Mouse (Mus musculus): ENCODE results near the gene Col5a2. TPM values are rescaled to one million over a fixed set of nuclear protein-coding genes. Genes with fewer than 3 reads are reported as not detected.
"Not testable (repeated sequence)": the region's sequence is repeated elsewhere in the genome, so short reads cannot be mapped to it uniquely, and the experiment has no call there.

Col5a2 gene
- 20.8 and 21.8 TPM in 2 replicates for polyA plus RNA-seq (2014; fragmentation: Nextera tagmentation; extraction: Ambion mirVana)

DNA sequence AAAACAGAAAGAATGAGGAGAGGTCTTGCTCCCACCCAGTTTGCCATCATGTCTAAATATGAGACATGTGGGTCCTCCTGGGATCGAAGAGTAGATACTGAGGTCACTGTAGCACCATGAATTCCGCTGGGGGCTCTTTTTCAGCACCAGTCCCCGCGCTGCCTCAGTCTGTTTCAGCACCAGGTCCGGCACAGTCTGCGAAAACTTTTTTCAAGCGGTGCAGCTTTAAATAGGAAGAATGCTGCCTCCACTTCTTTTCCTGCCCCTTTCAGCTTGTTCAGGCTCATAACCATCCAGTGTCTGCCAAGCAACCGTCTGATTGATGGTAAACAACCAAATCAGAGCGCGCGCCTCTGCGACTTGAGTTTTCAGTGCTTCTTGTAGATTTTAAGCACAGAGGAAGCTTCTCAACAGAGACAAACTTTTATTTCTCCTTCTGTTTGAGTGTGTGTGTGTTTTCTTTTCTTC lies at the start of gene Col5a2:
Col5a2 (minus strand) TSS at position 418 of the 468 bp plus-strand sequence.
- H3K36me3 ChIP-seq (ENCODE audit: control insufficient read depth, insufficient read depth, low read length), result no peaks in the 10 kb centered on the region
- 36% methylated on average over 12 of the region's 12 CpGs for WGBS
- peak within 1 kb of the TSS; percentile 16 for H3K9ac ChIP-seq (ENCODE audit: low read depth, low read length)
- ATAC-seq (ENCODE audit: low FRiP score) (peak; percentile 66), DNase-seq (ENCODE audit: low spot score) (peak; percentile 43)
- H3K9me3 ChIP-seq (ENCODE audit: control insufficient read depth, low read length), result no peaks in the 10 kb centered on the region
- peak within 1 kb of the TSS; percentile 22 for H3K4me3 ChIP-seq (ENCODE audit: low read depth, low read length)
- H3K4me1 ChIP-seq (replicated peaks; ENCODE audit: control insufficient read depth, insufficient read depth, low read length), result no peaks in the 10 kb centered on the region
- H3K4me2 ChIP-seq (replicated peaks; ENCODE audit: low read depth, low read length), result peak within 1 kb of the TSS; percentile 22
- H3K27ac ChIP-seq (ENCODE audit: low read depth, low read length), result no peak within 1 kb of the TSS
- H3K27me3 ChIP-seq (ENCODE audit: control insufficient read depth, insufficient read depth, low read length), result no peaks in the 10 kb centered on the region

DNA sequence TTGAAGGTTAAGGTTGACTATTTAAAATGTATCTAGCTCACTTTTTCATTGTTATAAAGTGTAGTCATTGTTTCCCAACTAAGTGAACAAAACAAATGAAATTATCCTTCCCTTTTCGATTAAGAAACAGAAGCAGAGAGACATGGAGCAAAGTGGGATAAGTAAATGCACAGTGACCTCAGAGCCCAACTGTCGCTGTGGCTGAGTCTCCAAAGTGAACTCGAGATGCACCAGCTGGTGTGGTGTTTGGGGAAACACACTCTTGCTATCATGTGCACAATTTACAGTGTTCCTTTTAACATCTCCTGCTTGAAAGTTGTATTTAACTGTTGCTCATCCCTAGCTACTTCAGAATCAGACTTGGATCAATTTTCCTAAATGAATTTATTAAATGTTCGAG lies 47.4 kb upstream of the Col5a2 start:
- Histone ChIP-seq H3K4me1 (replicated peaks; ENCODE audit: control insufficient read depth, insufficient read depth, low read length) (no peaks in the 10 kb centered on the region), H3K9ac (ENCODE audit: low read depth, low read length) (no peak overlapping the region), H3K9me3 (ENCODE audit: control insufficient read depth, low read length) (no peaks in the 10 kb centered on the region), H3K4me3 (ENCODE audit: low read depth, low read length) (no peak overlapping the region), H3K36me3 (ENCODE audit: control insufficient read depth, insufficient read depth, low read length) (no peaks in the 10 kb centered on the region), H3K27ac (ENCODE audit: low read depth, low read length) (no peak overlapping the region), H3K4me2 (replicated peaks; ENCODE audit: low read depth, low read length) (no peak overlapping the region), H3K27me3 (ENCODE audit: control insufficient read depth, insufficient read depth, low read length) (no peaks in the 10 kb centered on the region)
- ATAC-seq (ENCODE audit: low FRiP score) (no peak), DNase-seq (ENCODE audit: low spot score) (no peak)
- 85% methylated on average over 4 of the region's 4 CpGs for WGBS

DNA sequence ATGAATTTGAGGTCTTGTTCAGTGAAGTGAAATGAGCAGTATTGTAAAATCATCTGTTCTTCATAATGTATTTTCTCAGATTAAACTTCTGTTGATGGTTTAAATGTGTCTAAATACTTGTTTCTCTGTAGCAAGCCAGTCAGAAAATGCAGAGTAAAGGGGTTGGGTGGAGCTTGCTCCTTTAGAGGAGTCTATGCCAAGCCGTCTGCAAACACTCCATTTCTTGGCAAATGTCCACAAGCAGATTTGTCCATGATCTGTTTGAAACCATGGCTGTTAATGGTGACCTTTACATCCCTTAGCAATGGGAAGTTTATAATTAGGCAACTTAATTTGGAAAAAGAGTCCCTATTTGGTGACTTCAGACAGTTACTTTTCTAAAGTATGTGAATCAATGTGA lies 38.8 kb upstream of the Col5a2 start:
- no peaks in the 10 kb centered on the region for H3K27me3 ChIP-seq (ENCODE audit: control insufficient read depth, insufficient read depth, low read length)
- H3K4me1 ChIP-seq (replicated peaks; ENCODE audit: control insufficient read depth, insufficient read depth, low read length), result no peaks in the 10 kb centered on the region
- DNase-seq (ENCODE audit: low spot score) (no peak), ATAC-seq (ENCODE audit: low FRiP score) (no peak)
- no peak overlapping the region for H3K9ac ChIP-seq (ENCODE audit: low read depth, low read length)
- no peak overlapping the region for H3K4me2 ChIP-seq (replicated peaks; ENCODE audit: low read depth, low read length)
- H3K27ac ChIP-seq (ENCODE audit: low read depth, low read length), result no peak overlapping the region
- no peak overlapping the region for H3K4me3 ChIP-seq (ENCODE audit: low read depth, low read length)
- WGBS, result 76% methylated on average over 1 of the region's 1 CpGs
- no peaks in the 10 kb centered on the region for H3K36me3 ChIP-seq (ENCODE audit: control insufficient read depth, insufficient read depth, low read length)
- no peaks in the 10 kb centered on the region for H3K9me3 ChIP-seq (ENCODE audit: control insufficient read depth, low read length)

DNA sequence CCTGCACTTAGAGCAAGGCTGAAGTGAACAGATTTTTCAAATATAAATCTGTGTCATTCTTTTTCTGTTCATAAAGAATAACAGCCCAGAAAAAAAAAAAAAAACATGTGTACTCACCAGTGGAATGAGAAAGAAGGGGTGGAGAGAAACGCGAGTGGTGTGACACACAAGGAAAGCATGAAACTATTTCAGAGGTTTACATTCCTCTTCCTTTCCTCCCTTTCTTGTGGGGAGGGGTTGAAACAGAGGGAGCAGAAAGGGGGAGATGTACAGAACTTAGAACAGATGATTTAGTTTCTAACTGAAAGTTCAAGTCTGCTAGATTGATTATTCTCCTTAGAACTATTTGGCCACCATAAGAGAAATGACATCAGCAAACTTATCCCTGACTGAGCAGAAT lies 38.1 kb upstream of the Col5a2 start:
- H3K4me3 ChIP-seq (ENCODE audit: low read depth, low read length), result no peak overlapping the region
- no peaks in the 10 kb centered on the region for H3K27me3 ChIP-seq (ENCODE audit: control insufficient read depth, insufficient read depth, low read length)
- no peak overlapping the region for H3K9ac ChIP-seq (ENCODE audit: low read depth, low read length)
- H3K9me3 ChIP-seq (ENCODE audit: control insufficient read depth, low read length), result no peaks in the 10 kb centered on the region
- no peak for DNase-seq (ENCODE audit: low spot score)
- H3K36me3 ChIP-seq (ENCODE audit: control insufficient read depth, insufficient read depth, low read length), result no peaks in the 10 kb centered on the region
- no peak overlapping the region for H3K4me2 ChIP-seq (replicated peaks; ENCODE audit: low read depth, low read length)
- ATAC-seq (ENCODE audit: low FRiP score), result no peak
- no peaks in the 10 kb centered on the region for H3K4me1 ChIP-seq (replicated peaks; ENCODE audit: control insufficient read depth, insufficient read depth, low read length)
- no peak overlapping the region for H3K27ac ChIP-seq (ENCODE audit: low read depth, low read length)
- WGBS, result 76% methylated on average over 2 of the region's 2 CpGs

DNA sequence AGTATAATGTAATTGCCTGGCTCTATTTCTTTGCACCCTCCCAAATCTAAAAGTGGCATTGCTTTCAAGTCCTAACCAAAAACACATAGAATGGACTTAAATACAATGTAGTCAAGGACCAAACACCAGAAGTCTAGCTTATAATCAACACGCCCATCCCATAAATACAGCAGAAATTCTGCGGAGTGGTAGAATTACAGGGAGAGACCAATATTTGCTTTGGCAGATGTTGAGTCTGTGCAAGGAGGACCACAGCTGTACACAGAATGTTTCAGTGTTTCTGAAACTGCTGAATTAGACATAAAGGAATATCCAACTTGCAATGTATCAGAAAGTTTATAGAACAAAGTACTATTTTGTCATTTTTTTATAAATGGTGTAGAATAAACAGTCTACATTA lies 28.4 kb upstream of the Col5a2 start:
- H3K27ac ChIP-seq (ENCODE audit: low read depth, low read length), result no peak overlapping the region
- no peak for DNase-seq (ENCODE audit: low spot score)
- no peak overlapping the region for H3K4me3 ChIP-seq (ENCODE audit: low read depth, low read length)
- 95% methylated on average over 2 of the region's 2 CpGs for WGBS
- H3K4me2 ChIP-seq (replicated peaks; ENCODE audit: low read depth, low read length), result no peak overlapping the region
- no peak for ATAC-seq (ENCODE audit: low FRiP score)
- H3K9ac ChIP-seq (ENCODE audit: low read depth, low read length), result no peak overlapping the region
- H3K36me3 ChIP-seq (ENCODE audit: control insufficient read depth, insufficient read depth, low read length), result no peaks in the 10 kb centered on the region
- H3K27me3 ChIP-seq (ENCODE audit: control insufficient read depth, insufficient read depth, low read length), result no peaks in the 10 kb centered on the region
- no peaks in the 10 kb centered on the region for H3K9me3 ChIP-seq (ENCODE audit: control insufficient read depth, low read length)
- no peaks in the 10 kb centered on the region for H3K4me1 ChIP-seq (replicated peaks; ENCODE audit: control insufficient read depth, insufficient read depth, low read length)

DNA sequence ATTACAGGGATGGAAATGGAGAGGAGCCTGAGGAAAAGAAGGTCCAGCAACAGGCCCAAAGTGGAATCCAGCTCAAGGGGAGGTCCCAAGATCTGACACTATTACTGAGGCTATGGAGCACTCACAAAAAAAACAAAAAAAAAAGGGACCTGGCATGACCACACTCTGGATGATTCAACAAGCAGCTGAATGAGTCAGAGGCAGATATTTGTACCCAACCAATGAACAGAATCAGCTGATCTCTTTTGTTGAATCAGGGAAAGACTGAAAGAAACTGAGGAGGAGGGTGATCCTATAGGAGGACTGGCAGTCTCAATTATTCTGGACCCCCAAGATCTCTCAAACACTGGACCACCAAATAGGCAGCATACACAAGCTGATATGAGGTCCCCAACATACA lies 24.4 kb upstream of the Col5a2 start:
- H3K27me3 ChIP-seq (ENCODE audit: control insufficient read depth, insufficient read depth, low read length); H3K4me3 ChIP-seq (ENCODE audit: low read depth, low read length); H3K9me3 ChIP-seq (ENCODE audit: control insufficient read depth, low read length); H3K36me3 ChIP-seq (ENCODE audit: control insufficient read depth, insufficient read depth, low read length); H3K4me1 ChIP-seq (replicated peaks; ENCODE audit: control insufficient read depth, insufficient read depth, low read length); H3K27ac ChIP-seq (ENCODE audit: low read depth, low read length); ATAC-seq (ENCODE audit: low FRiP score); DNase-seq (ENCODE audit: low spot score); H3K4me2 ChIP-seq (replicated peaks; ENCODE audit: low read depth, low read length); H3K9ac ChIP-seq (ENCODE audit: low read depth, low read length): not testable (repeated sequence)

DNA sequence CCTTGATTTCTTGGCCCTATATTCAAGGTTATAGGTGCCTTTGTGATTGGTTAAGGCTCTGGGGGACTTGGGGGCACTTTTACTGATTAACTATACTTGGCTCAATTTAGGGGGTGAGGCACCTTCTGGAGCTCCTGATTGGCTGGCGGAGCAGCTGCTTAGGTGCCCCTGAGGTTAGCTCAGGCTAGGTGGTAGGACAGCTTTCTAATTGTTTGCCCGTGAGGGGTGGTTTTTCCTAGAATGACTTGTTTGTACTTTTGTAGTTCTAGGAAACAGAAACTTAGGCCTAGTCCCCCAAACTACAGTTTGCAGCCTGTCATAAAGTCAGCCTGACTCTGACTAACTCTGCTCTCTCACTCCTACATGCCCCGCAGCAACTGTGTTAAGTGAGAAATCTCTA lies 20.5 kb upstream of the Col5a2 start:
- H3K4me2 ChIP-seq (replicated peaks; ENCODE audit: low read depth, low read length), result no peak overlapping the region
- no peak for ATAC-seq (ENCODE audit: low FRiP score)
- no peak for DNase-seq (ENCODE audit: low spot score)
- 88% methylated on average over 3 of the region's 3 CpGs for WGBS
- no peaks in the 10 kb centered on the region for H3K27me3 ChIP-seq (ENCODE audit: control insufficient read depth, insufficient read depth, low read length)
- H3K4me3 ChIP-seq (ENCODE audit: low read depth, low read length), result no peak overlapping the region
- H3K9me3 ChIP-seq (ENCODE audit: control insufficient read depth, low read length), result no peaks in the 10 kb centered on the region
- no peak overlapping the region for H3K9ac ChIP-seq (ENCODE audit: low read depth, low read length)
- no peaks in the 10 kb centered on the region for H3K4me1 ChIP-seq (replicated peaks; ENCODE audit: control insufficient read depth, insufficient read depth, low read length)
- no peaks in the 10 kb centered on the region for H3K36me3 ChIP-seq (ENCODE audit: control insufficient read depth, insufficient read depth, low read length)
- no peak overlapping the region for H3K27ac ChIP-seq (ENCODE audit: low read depth, low read length)

DNA sequence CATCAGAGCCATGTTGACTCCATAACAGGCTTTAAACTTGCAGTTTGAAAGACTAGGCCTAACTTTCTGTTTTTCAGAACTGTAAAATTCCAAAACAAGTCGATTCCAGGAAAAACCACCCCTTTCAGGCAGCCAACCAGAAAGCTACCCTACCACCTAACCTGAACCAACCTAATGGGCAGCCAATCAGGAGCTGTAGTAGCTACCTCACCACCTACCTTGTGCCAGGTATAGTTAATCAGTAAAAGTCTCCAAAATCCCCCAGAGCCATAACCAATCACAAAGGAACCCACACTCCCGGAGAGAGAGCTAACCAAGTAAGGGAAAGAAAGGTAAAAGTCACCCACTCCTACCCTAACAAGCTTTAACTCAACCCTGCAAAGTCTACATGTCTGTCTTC lies 18.4 kb upstream of the Col5a2 start:
- no peak for DNase-seq (ENCODE audit: low spot score)
- no peaks in the 10 kb centered on the region for H3K27me3 ChIP-seq (ENCODE audit: control insufficient read depth, insufficient read depth, low read length)
- no peak overlapping the region for H3K4me2 ChIP-seq (replicated peaks; ENCODE audit: low read depth, low read length)
- no peaks in the 10 kb centered on the region for H3K4me1 ChIP-seq (replicated peaks; ENCODE audit: control insufficient read depth, insufficient read depth, low read length)
- H3K36me3 ChIP-seq (ENCODE audit: control insufficient read depth, insufficient read depth, low read length), result no peaks in the 10 kb centered on the region
- H3K4me3 ChIP-seq (ENCODE audit: low read depth, low read length), result no peak overlapping the region
- H3K9ac ChIP-seq (ENCODE audit: low read depth, low read length), result no peak overlapping the region
- WGBS, result 89% methylated on average over 2 of the region's 2 CpGs
- H3K9me3 ChIP-seq (ENCODE audit: control insufficient read depth, low read length), result no peaks in the 10 kb centered on the region
- H3K27ac ChIP-seq (ENCODE audit: low read depth, low read length), result no peak overlapping the region
- no peak for ATAC-seq (ENCODE audit: low FRiP score)

DNA sequence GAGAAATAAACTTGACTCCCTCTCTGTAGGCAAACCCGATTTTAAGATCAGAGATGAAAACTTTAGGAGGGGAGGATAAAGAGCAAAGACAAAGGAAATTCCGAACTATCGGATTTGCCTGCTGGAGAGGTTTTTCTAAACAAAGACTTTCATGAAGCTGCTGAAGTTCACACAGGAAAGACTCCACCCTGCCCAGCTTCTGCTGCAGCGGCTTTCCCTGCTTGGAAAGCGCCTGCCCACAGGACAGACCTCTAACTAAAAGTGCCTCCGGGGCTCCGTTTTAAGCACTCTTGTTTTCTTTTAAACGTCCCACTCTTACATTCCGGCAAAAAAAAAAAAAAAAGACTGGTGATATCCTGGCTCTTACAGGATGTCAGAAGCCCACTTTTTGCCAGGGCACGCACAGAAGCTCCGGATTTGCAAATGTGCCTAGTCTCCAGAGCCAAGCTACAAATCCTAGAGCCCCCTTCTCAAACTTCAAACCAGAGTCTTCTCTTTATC lies 791 bp downstream of the Col5a2 start:
- Histone ChIP-seq H3K9ac (ENCODE audit: low read depth, low read length) (peak overlapping the region; percentile 16), H3K4me1 (replicated peaks; ENCODE audit: control insufficient read depth, insufficient read depth, low read length) (no peaks in the 10 kb centered on the region), H3K9me3 (ENCODE audit: control insufficient read depth, low read length) (no peaks in the 10 kb centered on the region), H3K36me3 (ENCODE audit: control insufficient read depth, insufficient read depth, low read length) (no peaks in the 10 kb centered on the region), H3K27me3 (ENCODE audit: control insufficient read depth, insufficient read depth, low read length) (no peaks in the 10 kb centered on the region), H3K27ac (ENCODE audit: low read depth, low read length) (no peak overlapping the region), H3K4me3 (ENCODE audit: low read depth, low read length) (peak overlapping the region; percentile 22), H3K4me2 (replicated peaks; ENCODE audit: low read depth, low read length) (peak overlapping the region; percentile 22)
- 15% methylated on average over 11 of the region's 11 CpGs for WGBS
- DNase-seq (ENCODE audit: low spot score) (peak; percentile 57), ATAC-seq (ENCODE audit: low FRiP score) (0 out of 2 replicates have a peak, but pooled peaks have one; percentile 56)
